Mouse (Mus musculus) cerebellum, postnatal 4 days (tissue): ENCODE measurements around the gene Olfr1049.
"Not testable (repeated sequence)": the region's sequence is repeated elsewhere in the genome, so short reads cannot be mapped to it uniquely, and the experiment has no call there.

Experiments used
- DNase-seq, 2 experiments: peaks; one replicate each; pipeline ENCODE4 v3.0.0; 2022; ENCODE audit warnings: low spot score in 2 of 2, mixed read lengths in 1 of 2

Gene Olfr1049

DNA sequence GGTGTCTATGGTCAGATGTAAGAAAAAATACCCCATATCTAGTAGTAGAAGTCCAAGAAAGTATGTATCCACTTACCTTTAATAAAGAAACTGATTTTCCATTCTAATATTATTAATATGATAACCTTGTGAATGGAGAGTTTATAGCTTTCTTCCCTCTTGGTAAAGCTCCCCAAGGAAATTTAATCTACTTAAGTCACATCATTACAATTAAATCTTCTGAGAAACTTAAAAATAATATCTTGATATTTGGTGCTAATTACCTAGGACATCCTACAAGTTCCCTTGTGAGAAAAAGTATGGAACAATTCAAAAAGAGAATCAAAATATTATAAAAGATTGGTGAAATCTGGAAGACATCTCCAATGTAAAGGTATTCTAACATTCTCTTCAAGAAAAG is at the start of gene Olfr1049:
TSS of gene Olfr1049 (minus strand) at position 101 of the 400 bp plus-strand sequence.
- not testable (repeated sequence) for DNase-seq

GRCm38 (mm10) chr2:86292155-86292554 is 34.0 kb upstream of the Olfr1049 start, which contains the start of gene Olfr1052:
Gene Olfr1052, plus strand, starts transcription at chr2:86292455.
- no peak for DNase-seq

DNA sequence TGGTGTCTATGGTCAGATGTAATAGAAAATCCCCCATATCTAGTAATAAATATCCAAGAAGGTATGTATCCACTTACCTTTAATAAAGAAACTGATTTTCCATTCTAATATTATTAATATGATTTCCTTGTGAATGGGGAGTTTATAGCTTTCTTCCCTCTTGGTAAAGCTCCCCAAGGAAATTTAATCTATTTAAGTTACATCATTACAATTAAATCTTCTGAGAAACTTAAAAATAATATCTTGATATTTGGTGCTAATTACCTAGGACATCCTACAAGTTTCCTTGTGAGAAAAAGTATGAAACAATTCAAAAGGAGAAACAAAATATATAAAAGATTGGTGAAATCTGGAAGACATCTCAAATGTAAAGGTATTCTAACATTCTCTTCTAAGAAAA is 20.9 kb upstream of the Olfr1049 start, which contains the start of gene Olfr1051:
TSS of gene Olfr1051 (minus strand) at position 101 of the 400 bp plus-strand sequence.
- DNase-seq, result not testable (repeated sequence)

GRCm38 (mm10) chr2:86240189-86240588 is 17.9 kb downstream of the Olfr1049 start, which contains the start of gene Olfr1048:
Gene Olfr1048, minus strand, starts transcription at chr2:86240289.
- DNase-seq, result no peak

DNA sequence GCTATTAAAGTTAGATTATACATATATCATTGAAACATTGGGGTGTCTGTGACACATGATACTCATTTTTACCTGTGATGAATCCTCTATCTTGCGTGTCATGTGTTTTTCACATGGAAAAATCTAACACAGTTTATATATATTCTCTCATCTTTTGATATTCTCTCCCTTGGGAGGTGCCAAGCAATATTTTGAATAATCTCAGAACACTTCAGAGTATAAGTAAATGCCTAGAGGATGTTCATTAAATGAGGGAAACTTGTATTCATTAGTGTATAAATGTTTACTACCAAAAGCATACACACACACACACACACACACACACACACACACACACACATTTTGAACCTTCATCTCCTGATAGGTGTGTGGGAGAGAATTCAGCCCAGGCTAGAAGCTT is 26.8 kb downstream of the Olfr1049 start, which contains the start of gene Olfr1047:
TSS of gene Olfr1047 (minus strand) at position 101 of the 400 bp plus-strand sequence.
- DNase-seq, result no peak

- no peak for DNase-seq
Measured at GRCm38 (mm10) chr2:86219214-86219613, 38.9 kb downstream of the Olfr1049 start, which contains the start of gene Olfr1046. Gene Olfr1046, minus strand, starts transcription at chr2:86219314.
